Mouse (Mus musculus) olfactory bulb, adult 2 months (tissue): Measurements from ENCODE around the gene Tom1l2.

Experiments
- CTCF ChIP-seq: fragments of 200-500 bp; IDR thresholded peaks from 2 replicates; pipeline ENCODE4 v1.5.1; 2012; ENCODE audit warnings: low read depth, mild to moderate bottlenecking, low read length, moderate library complexity; ENCODE audit not compliant: insufficient read depth
- POLR2A ChIP-seq: fragments of 200-500 bp; IDR thresholded peaks from 2 replicates; pipeline ENCODE4 v1.6.1; 2012; ENCODE audit warnings: mild to moderate bottlenecking, low read depth, low read length, moderate library complexity; ENCODE audit not compliant: insufficient read depth

DNA sequence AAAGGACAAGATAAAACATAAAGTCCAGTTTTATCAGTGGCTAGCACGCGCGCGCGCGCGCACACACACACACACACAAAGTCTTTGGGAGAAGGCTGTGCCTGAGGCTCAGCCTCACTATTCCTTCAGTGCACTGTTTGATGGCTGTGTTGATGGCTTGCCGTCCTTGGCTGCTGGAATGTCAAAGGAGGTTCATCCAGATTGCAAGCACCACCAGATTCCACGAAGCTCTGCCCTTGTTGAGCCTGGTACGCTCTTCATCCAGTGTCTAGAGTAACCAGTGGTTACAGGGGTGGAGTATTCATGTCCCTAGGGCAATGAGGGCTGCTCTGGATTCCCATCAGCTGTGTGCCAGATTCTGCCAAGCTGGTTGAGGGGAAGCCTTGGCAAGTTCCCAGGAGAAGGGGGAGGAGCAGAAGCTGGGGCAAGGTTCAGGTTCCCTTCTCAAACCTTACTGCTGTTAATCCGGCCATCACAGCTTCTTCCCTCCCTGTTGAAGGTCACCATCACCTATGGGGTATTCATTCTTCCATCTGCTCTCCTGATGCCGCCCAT lies 170.5 kb downstream of the Tom1l2 start:
- TF ChIP-seq CTCF (no peak), POLR2A (no peak)
